In the genomic region with DNA sequence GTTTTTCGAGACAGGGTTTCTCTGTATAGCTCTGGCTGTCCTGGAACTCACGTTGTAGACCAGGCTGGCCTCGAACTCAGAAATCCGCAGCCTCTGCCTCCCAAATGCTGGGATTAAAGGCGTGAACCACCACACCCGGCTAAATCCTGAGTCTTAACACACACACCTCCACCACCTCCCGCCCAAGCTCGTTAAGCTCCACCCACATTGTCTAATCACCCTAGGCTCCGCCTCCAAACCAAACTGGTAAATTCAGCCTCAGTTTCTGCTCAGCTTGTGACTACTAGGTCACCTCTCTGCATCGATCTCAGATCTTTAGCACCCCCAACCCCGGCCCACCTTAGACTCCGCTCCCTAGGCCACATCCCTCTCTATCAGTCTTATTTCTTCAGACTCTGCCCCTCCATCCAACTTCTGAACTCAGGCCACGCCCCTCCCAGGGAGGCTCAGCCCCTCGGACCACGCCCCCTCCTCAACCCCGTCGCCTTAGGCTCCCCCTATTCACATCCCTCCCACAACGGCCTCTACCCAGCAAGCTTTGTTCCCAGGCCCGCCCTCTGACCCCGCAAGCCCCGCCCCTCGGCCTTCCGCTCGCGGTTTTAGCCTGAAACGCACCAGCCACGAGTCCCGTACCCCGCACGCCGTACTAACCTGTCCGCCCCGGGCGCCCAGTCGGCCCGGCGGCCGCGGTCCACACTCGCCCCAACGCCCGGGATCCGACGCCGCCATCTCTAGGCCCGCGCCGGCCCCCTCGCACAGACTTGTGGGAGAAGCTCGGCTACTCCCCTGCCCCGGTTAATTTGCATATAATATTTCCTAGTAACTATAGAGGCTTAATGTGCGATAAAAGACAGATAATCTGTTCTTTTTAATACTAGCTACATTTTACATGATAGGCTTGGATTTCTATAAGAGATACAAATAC, we compare ENCODE assay signal across 8 mouse cellular contexts. TPM values are rescaled to one million over a fixed set of nuclear protein-coding genes. Genes with fewer than 3 reads are reported as not detected.
DNase-seq lines count a peak whose midpoint lies in the region; ATAC-seq lines count a peak whose summit lies in the region.

A gene (minus strand): TSS at position 757 of the 925 bp plus-strand sequence.

- peak within 1 kb of the TSS; percentile 96 for H3K9ac ChIP-seq in hindbrain, embryonic 15.5 days

- H3K4me1 ChIP-seq in hindbrain, embryonic 15.5 days (replicated peaks): peaks cover 12% of the 10 kb centered on the region

- peak; percentile 97 for DNase-seq in R1 (ENCODE audit: low read depth, low spot score)
- peak; percentile 96 to 97 for DNase-seq in cerebellum, postnatal 25 days
- DNase-seq in frontal cortex, postnatal 36 days (ENCODE audit: low spot score in 2 of 2): peak; percentile 94 to 97
- peak; percentile 96 for DNase-seq in left cerebral cortex, adult 11 months (ENCODE audit: low spot score)
- peak; percentile 96 to 98 for DNase-seq in lung, postnatal 4 days
- DNase-seq in retina, postnatal 7 days (ENCODE audit: low read depth, low spot score): peak; percentile 91
- peak; percentile 97 for DNase-seq in urinary bladder, adult 2 months (ENCODE audit: low spot score)

- H3K4me3 ChIP-seq in hindbrain, embryonic 15.5 days: peak within 1 kb of the TSS; percentile 92

- 1% methylated on average over 52 of the region's 52 CpGs for WGBS in hindbrain, embryonic 15.5 days

- peak within 1 kb of the TSS; percentile 59 for H3K4me2 ChIP-seq in hindbrain, embryonic 15.5 days

- ATAC-seq in hindbrain, embryonic 15.5 days (ENCODE audit: low FRiP score, low read depth): peak; percentile 94

- H3K9me3 ChIP-seq in hindbrain, embryonic 15.5 days: no peaks in the 10 kb centered on the region

- H3K36me3 ChIP-seq in hindbrain, embryonic 15.5 days: peaks cover 31% of the 10 kb centered on the region

- H3K27ac ChIP-seq in hindbrain, embryonic 15.5 days (replicated peaks): peak within 1 kb of the TSS; percentile 100

- no peaks in the 10 kb centered on the region for H3K27me3 ChIP-seq in hindbrain, embryonic 15.5 days

RNA-seq across cellular contexts. Expression of the gene that starts here (rescaled TPM):
- 51.2 and 54.2 TPM in 2 replicates for polyA plus RNA-seq in hindbrain, embryonic 15.5 days (2015; fragmentation: Nextera tagmentation; extraction: Ambion mirVana)
- polyA plus RNA-seq in urinary bladder, adult 2 months (2012; rRNA removed): 31.7 and 40.9 TPM in 2 replicates

Comparison
In these comparisons a context has a peak if more than half of its experiments do, and no peak if none do; other contexts are left out.
1. Peak in every context shown above with its lines: DNase-seq, ATAC-seq, H3K4me3 ChIP-seq and H3K27ac ChIP-seq.